Mouse (Mus musculus): ENCODE results near the gene Cdk6. TPM values are rescaled to one million over a fixed set of nuclear protein-coding genes. Genes with fewer than 3 reads are reported as not detected.
"Not testable (repeated sequence)": the region's sequence is repeated elsewhere in the genome, so short reads cannot be mapped to it uniquely, and the experiment has no call there.

Cdk6 gene
- polyA plus RNA-seq, 1 experiment from 2014 or later = 31.7 TPM

DNA sequence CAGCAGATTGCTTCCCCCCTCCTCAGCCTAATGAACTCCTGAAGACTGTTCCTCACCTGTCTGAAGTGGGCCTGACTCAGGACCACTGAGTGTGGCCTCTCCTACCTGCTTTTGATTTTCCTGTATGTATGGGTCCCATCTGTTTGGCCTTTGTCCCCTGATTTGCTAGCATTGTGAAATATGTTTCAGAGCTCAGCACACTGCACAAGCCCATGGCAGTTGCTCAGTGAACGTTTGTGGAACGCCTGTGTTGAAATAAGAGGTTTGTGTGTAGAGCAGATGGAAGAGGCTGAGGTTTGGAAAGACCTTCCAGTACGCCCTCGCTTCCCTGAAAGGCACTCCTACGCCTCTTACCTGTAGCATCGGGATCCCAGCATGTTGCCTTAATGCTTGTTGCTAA, 98.1 kb downstream of the Cdk6 start:
- not testable (repeated sequence) for H3K36me3 ChIP-seq; H3K27me3 ChIP-seq; ATAC-seq (replicated peaks; ENCODE audit: insufficient number of reproducible peaks, insufficient read depth, low FRiP score, low read depth); H3K27ac ChIP-seq; H3K9me3 ChIP-seq (replicated peaks); H3K4me2 ChIP-seq; H3K4me3 ChIP-seq; H3K4me1 ChIP-seq (replicated peaks); H3K9ac ChIP-seq
- 85% methylated on average over 6 of the region's 6 CpGs for WGBS

- H3K4me3 ChIP-seq; H3K27ac ChIP-seq; H3K36me3 ChIP-seq; H3K4me2 ChIP-seq; H3K9me3 ChIP-seq (replicated peaks); H3K4me1 ChIP-seq (replicated peaks); ATAC-seq (replicated peaks; ENCODE audit: insufficient number of reproducible peaks, insufficient read depth, low FRiP score, low read depth); H3K27me3 ChIP-seq; H3K9ac ChIP-seq: not testable (repeated sequence)
- WGBS = 90% methylated on average over 3 of the region's 3 CpGs
These were observed 101.2 kb downstream of the Cdk6 start for GRCm38 (mm10) chr5:3442524-3442923.

GRCm38 (mm10) chr5:3451233-3451632, 109.9 kb downstream of the Cdk6 start:
- not testable (repeated sequence) for H3K9me3 ChIP-seq (replicated peaks); ATAC-seq (replicated peaks; ENCODE audit: insufficient number of reproducible peaks, insufficient read depth, low FRiP score, low read depth); H3K4me1 ChIP-seq (replicated peaks); H3K36me3 ChIP-seq; H3K4me3 ChIP-seq; H3K27me3 ChIP-seq; H3K4me2 ChIP-seq; H3K9ac ChIP-seq
- 46% methylated on average over 9 of the region's 9 CpGs for WGBS
- peak overlapping the region; percentile 49 for H3K27ac ChIP-seq

DNA sequence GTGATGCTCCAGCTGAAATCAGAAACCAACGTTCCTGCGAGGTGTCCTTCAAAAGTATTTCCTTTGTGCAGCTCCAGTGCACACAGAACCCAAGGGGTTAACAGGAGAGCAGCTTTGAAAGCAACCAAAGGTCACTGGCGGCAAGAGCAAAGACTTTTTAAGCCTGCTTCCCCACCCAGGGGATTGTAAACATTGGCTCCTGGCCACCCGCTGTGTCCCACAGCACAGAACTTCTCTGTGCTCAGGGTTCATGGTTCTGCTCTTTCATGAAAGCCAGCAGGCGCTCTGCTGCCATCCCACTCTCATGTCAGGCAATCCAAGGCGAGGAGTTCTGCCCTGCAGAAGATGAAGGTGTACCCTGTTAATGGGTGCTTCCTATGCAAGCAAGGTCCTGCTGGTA, 112.7 kb downstream of the Cdk6 start:
- H3K27ac ChIP-seq; H3K36me3 ChIP-seq; H3K4me2 ChIP-seq; H3K4me3 ChIP-seq; H3K9ac ChIP-seq; H3K9me3 ChIP-seq (replicated peaks); H3K4me1 ChIP-seq (replicated peaks); ATAC-seq (replicated peaks; ENCODE audit: insufficient number of reproducible peaks, insufficient read depth, low FRiP score, low read depth); H3K27me3 ChIP-seq: not testable (repeated sequence)
- WGBS = 18% methylated on average over 6 of the region's 6 CpGs

GRCm38 (mm10) chr5:3460907-3461306, 119.6 kb downstream of the Cdk6 start:
- no peak overlapping the region for H3K27ac ChIP-seq
- H3K9ac ChIP-seq = no peak overlapping the region
- H3K4me1 ChIP-seq (replicated peaks) = peaks cover 16% of the 10 kb centered on the region
- H3K36me3 ChIP-seq = no peaks in the 10 kb centered on the region
- 69% methylated on average over 9 of the region's 9 CpGs for WGBS
- no peak overlapping the region for H3K4me2 ChIP-seq
- no peak overlapping the region for H3K4me3 ChIP-seq
- no peaks in the 10 kb centered on the region for H3K27me3 ChIP-seq
- ATAC-seq (replicated peaks; ENCODE audit: insufficient number of reproducible peaks, insufficient read depth, low FRiP score, low read depth) = no peak
- H3K9me3 ChIP-seq (replicated peaks) = no peaks in the 10 kb centered on the region

GRCm38 (mm10) chr5:3461401-3461800, 120.1 kb downstream of the Cdk6 start:
- Histone ChIP-seq H3K9me3 (replicated peaks) (no peaks in the 10 kb centered on the region), H3K9ac (no peak overlapping the region), H3K4me2 (no peak overlapping the region), H3K4me1 (replicated peaks) (peaks cover 21% of the 10 kb centered on the region), H3K27ac (no peak overlapping the region), H3K4me3 (no peak overlapping the region), H3K27me3 (no peaks in the 10 kb centered on the region), H3K36me3 (no peaks in the 10 kb centered on the region)
- ATAC-seq (replicated peaks; ENCODE audit: insufficient number of reproducible peaks, insufficient read depth, low FRiP score, low read depth) = no peak
- WGBS = 77% methylated on average over 7 of the region's 7 CpGs

GRCm38 (mm10) chr5:3462897-3463757, 121.8 kb downstream of the Cdk6 start:
- no peak overlapping the region for H3K27ac ChIP-seq
- no peaks in the 10 kb centered on the region for H3K9me3 ChIP-seq (replicated peaks)
- no peaks in the 10 kb centered on the region for H3K27me3 ChIP-seq
- no peaks in the 10 kb centered on the region for H3K36me3 ChIP-seq
- no peak for ATAC-seq (replicated peaks; ENCODE audit: insufficient number of reproducible peaks, insufficient read depth, low FRiP score, low read depth)
- no peak overlapping the region for H3K4me3 ChIP-seq
- no peak overlapping the region for H3K9ac ChIP-seq
- H3K4me2 ChIP-seq = no peak overlapping the region
- 68% methylated on average over 11 of the region's 11 CpGs for WGBS
- peaks cover 24% of the 10 kb centered on the region for H3K4me1 ChIP-seq (replicated peaks)

- no peaks in the 10 kb centered on the region for H3K9me3 ChIP-seq (replicated peaks)
- no peak for ATAC-seq (replicated peaks; ENCODE audit: insufficient number of reproducible peaks, insufficient read depth, low FRiP score, low read depth)
- H3K9ac ChIP-seq = no peak overlapping the region
- H3K27ac ChIP-seq = no peak overlapping the region
- peaks cover 24% of the 10 kb centered on the region for H3K4me1 ChIP-seq (replicated peaks)
- no peaks in the 10 kb centered on the region for H3K27me3 ChIP-seq
- no peak overlapping the region for H3K4me3 ChIP-seq
- WGBS = 84% methylated on average over 3 of the region's 3 CpGs
- no peaks in the 10 kb centered on the region for H3K36me3 ChIP-seq
- no peak overlapping the region for H3K4me2 ChIP-seq
These were observed 122.5 kb downstream of the Cdk6 start for GRCm38 (mm10) chr5:3463758-3464157.

DNA sequence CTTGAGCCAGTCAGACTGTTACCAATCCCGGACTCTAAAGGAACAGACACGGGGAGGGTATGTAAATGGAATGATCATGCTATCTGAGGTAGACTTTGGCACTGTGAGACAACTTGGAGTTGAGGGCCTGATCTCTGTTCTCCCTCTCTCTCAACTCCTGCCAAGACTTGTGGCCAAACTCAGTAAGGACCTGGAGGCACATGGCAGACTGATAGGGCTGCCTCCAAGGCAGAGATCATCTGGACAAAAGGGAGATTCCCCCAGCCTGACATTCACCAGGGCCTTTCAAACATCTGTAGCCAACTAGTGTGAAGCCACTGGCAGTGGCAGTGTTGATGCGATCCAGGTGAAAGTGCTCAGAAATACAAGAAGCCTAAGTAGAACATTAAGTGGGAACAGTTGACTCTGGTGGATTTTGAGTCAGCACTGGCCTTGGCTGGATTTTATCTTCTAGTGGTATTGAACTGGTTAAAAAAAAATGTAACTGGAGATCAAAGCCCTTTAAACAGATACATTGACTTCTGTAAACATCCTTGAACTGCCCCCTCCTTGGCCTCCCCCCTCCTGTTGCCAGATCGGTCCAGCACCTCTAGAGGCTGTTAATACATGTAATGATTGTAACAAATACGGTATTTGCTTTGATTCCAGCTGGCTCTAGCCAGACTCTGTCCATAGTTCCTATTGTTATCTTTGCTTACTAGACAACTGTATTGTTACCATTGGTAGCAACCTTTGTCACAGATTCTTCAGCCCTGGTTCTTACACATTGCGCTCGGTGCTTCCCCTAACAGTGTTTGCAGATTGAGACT, 125.0 kb downstream of the Cdk6 start:
- WGBS = 56% methylated on average over 7 of the region's 7 CpGs
- no peaks in the 10 kb centered on the region for H3K9me3 ChIP-seq (replicated peaks)
- no peak overlapping the region for H3K4me3 ChIP-seq
- H3K36me3 ChIP-seq = no peaks in the 10 kb centered on the region
- 0 out of 2 replicates have a peak, but pooled peaks have one; percentile 29 for ATAC-seq (replicated peaks; ENCODE audit: insufficient number of reproducible peaks, insufficient read depth, low FRiP score, low read depth)
- no peak overlapping the region for H3K4me2 ChIP-seq
- no peaks in the 10 kb centered on the region for H3K27me3 ChIP-seq
- H3K4me1 ChIP-seq (replicated peaks) = peaks cover 24% of the 10 kb centered on the region
- no peak overlapping the region for H3K27ac ChIP-seq
- H3K9ac ChIP-seq = no peak overlapping the region

GRCm38 (mm10) chr5:3470866-3471265, 129.6 kb downstream of the Cdk6 start:
- Histone ChIP-seq H3K4me1 (replicated peaks) (peaks cover 15% of the 10 kb centered on the region), H3K27me3 (no peaks in the 10 kb centered on the region), H3K9me3 (replicated peaks) (no peaks in the 10 kb centered on the region), H3K9ac (no peak overlapping the region), H3K27ac (no peak overlapping the region), H3K4me2 (no peak overlapping the region), H3K4me3 (no peak overlapping the region), H3K36me3 (no peaks in the 10 kb centered on the region)
- ATAC-seq (replicated peaks; ENCODE audit: insufficient number of reproducible peaks, insufficient read depth, low FRiP score, low read depth) = no peak
- WGBS = 84% methylated on average over 10 of the region's 10 CpGs

DNA sequence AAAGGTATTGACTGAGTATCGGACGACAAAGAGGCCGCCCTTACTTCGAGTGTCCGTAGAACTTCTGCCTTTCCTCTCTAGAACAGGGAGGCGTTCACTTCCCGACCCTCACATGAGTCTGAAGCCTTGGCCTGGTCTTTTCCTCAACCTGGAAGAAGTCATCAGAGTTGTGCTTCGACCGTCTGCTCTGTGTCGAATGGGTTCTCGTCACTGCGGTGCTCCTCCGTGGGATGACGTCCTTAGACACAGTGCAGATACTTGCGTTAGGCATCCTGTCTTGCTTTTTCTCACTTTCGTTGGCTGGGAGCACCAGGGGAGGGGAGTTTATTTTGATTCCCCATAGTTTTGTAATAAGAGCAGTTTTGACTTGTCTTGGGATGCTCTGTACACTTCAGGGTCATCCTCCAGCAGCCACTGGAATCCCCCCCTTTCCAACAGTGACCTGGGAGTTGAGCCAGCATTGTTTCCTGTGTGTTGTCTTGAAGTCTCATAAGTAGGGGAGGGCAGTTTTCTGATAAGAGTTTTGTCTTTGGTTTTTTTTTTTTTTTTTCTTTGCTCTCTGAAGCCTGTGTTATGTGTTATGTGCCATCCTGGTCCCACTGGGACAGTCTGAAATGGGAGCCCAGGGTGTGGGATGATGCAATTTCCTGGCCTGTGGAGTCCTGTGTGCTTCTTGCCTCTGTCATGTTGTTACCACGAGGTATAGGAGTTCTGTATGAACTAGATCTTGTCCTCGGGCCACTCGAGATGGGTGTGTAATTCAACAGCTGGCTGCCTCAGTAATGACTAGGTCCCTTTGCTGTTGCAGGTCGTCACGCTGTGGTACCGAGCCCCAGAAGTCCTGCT, 131.2 kb downstream of the Cdk6 start:
- ATAC-seq (replicated peaks; ENCODE audit: insufficient number of reproducible peaks, insufficient read depth, low FRiP score, low read depth) = 0 out of 2 replicates have a peak, but pooled peaks have one; percentile 2
- Histone ChIP-seq H3K4me2 (no peak overlapping the region), H3K27me3 (no peaks in the 10 kb centered on the region), H3K36me3 (no peaks in the 10 kb centered on the region), H3K27ac (no peak overlapping the region), H3K4me1 (replicated peaks) (peaks cover 7% of the 10 kb centered on the region), H3K4me3 (no peak overlapping the region), H3K9me3 (replicated peaks) (no peaks in the 10 kb centered on the region), H3K9ac (no peak overlapping the region)
- WGBS = 75% methylated on average over 22 of the region's 22 CpGs
